Mouse (Mus musculus): ENCODE measurements around the gene App. TPM values are rescaled to one million over a fixed set of nuclear protein-coding genes. Genes with fewer than 3 reads are reported as not detected.

Gene App
- polyA plus RNA-seq, 1 experiment = 107 TPM

- Histone ChIP-seq H3ac (ENCODE audit: control insufficient read depth, insufficient read length, low read depth) (no peak overlapping the region), H3K36me3 (ENCODE audit: control insufficient read depth, insufficient read depth) (peaks cover 12% of the 10 kb centered on the region), H3K27me3 (ENCODE audit: control insufficient read depth, insufficient read depth, insufficient read length) (no peaks in the 10 kb centered on the region), H3K4me3 (ENCODE audit: insufficient read depth, poor library complexity, severe bottlenecking) (no peak overlapping the region), H3K79me2 (ENCODE audit: control insufficient read depth, insufficient read depth) (peaks cover 7% of the 10 kb centered on the region), H3K79me3 (ENCODE audit: low read depth) (no peaks in the 10 kb centered on the region)
- no peak for TF ChIP-seq MYOG (IDR thresholded peaks at IDR 0.05; ENCODE audit: control insufficient read depth, extremely low read depth, insufficient read length)
- TF ChIP-seq USF1 (IDR thresholded peaks at IDR 0.05; ENCODE audit: low read depth) = no peak
- TF ChIP-seq FOSL1 (IDR thresholded peaks at IDR 0.05; ENCODE audit: insufficient read depth, low read length, poor library complexity, severe bottlenecking) = no peak
- no peak for TF ChIP-seq MYOD1 (IDR thresholded peaks at IDR 0.05; ENCODE audit: control insufficient read depth, insufficient read length, low read depth)
- TF ChIP-seq CEBPB (IDR thresholded peaks at IDR 0.05; ENCODE audit: low read depth) = no peak
- no peak for TF ChIP-seq CTCF (IDR thresholded peaks at IDR 0.05; ENCODE audit: control insufficient read depth, insufficient read depth, insufficient read length)
- no peak for TF ChIP-seq MAX (IDR thresholded peaks at IDR 0.05)
These were observed 81.4 kb downstream of the App start for GRCm38 (mm10) chr16:85092183-85092582.

DNA sequence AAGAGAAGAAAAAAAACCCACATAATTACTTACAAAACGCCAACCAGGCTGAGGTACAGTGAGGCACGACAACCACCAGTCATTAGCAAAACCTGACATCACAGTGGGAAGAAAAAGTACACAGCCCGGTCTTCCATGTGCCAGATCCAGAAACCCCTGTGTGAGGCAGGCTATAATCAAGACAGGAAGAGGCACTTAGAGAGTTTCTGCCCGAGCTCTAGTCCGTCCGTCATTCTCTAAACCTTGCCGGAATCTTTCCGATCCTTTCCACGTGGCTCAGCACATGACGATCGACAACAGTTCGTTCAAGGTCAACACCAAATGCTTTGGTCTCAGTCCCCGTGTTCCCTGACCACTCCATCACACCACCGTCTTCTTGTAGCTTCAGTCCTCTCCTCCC is 82.6 kb downstream of the App start:
- H3ac ChIP-seq (ENCODE audit: control insufficient read depth, insufficient read length, low read depth) = no peak overlapping the region
- no peak overlapping the region for H3K4me3 ChIP-seq (ENCODE audit: insufficient read depth, poor library complexity, severe bottlenecking)
- H3K79me3 ChIP-seq (ENCODE audit: low read depth) = no peaks in the 10 kb centered on the region
- peaks cover 7% of the 10 kb centered on the region for H3K79me2 ChIP-seq (ENCODE audit: control insufficient read depth, insufficient read depth)
- no peaks in the 10 kb centered on the region for H3K27me3 ChIP-seq (ENCODE audit: control insufficient read depth, insufficient read depth, insufficient read length)
- TF ChIP-seq MAX (IDR thresholded peaks at IDR 0.05) = no peak
- TF ChIP-seq USF1 (IDR thresholded peaks at IDR 0.05; ENCODE audit: low read depth) = no peak
- no peak for TF ChIP-seq FOSL1 (IDR thresholded peaks at IDR 0.05; ENCODE audit: insufficient read depth, low read length, poor library complexity, severe bottlenecking)
- no peak for TF ChIP-seq MYOG (IDR thresholded peaks at IDR 0.05; ENCODE audit: control insufficient read depth, extremely low read depth, insufficient read length)
- TF ChIP-seq CTCF (IDR thresholded peaks at IDR 0.05; ENCODE audit: control insufficient read depth, insufficient read depth, insufficient read length) = no peak
- no peak for TF ChIP-seq MYOD1 (IDR thresholded peaks at IDR 0.05; ENCODE audit: control insufficient read depth, insufficient read length, low read depth)
- TF ChIP-seq CEBPB (IDR thresholded peaks at IDR 0.05; ENCODE audit: low read depth) = no peak
- H3K36me3 ChIP-seq (ENCODE audit: control insufficient read depth, insufficient read depth) = peaks cover 6% of the 10 kb centered on the region

DNA sequence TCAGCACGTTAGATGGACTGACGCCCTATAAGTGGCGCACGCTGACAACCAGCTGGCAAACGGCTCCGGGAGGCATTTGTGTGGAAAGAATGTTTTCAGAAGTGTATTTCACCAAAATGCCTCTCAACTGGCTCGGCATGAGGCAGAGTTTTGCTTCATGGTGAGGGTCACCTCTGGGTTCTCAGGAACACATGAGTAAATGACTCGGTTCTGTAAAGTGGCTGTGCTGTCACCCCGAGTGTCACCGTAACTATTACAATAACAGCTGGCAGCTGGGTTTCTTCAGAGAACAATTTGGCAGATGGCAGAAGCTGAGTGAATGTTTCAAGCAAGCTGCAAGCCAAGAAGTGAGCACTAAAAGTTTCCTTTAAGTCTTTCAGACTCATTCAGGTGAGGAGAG is 85.4 kb downstream of the App start:
- peaks cover 6% of the 10 kb centered on the region for H3K36me3 ChIP-seq (ENCODE audit: control insufficient read depth, insufficient read depth)
- H3K4me3 ChIP-seq (ENCODE audit: insufficient read depth, poor library complexity, severe bottlenecking) = no peak overlapping the region

GRCm38 (mm10) chr16:85086303-85086702 is 87.3 kb downstream of the App start:
- H3ac ChIP-seq (ENCODE audit: control insufficient read depth, insufficient read length, low read depth) = no peak overlapping the region
- H3K27me3 ChIP-seq (ENCODE audit: control insufficient read depth, insufficient read depth, insufficient read length) = no peaks in the 10 kb centered on the region
- H3K79me3 ChIP-seq (ENCODE audit: low read depth) = no peaks in the 10 kb centered on the region
- H3K4me3 ChIP-seq (ENCODE audit: insufficient read depth, poor library complexity, severe bottlenecking) = no peak overlapping the region
- H3K36me3 ChIP-seq (ENCODE audit: control insufficient read depth, insufficient read depth) = peaks cover 6% of the 10 kb centered on the region
- H3K79me2 ChIP-seq (ENCODE audit: control insufficient read depth, insufficient read depth) = no peaks in the 10 kb centered on the region
- TF ChIP-seq USF1 (IDR thresholded peaks at IDR 0.05; ENCODE audit: low read depth) (no peak), CTCF (IDR thresholded peaks at IDR 0.05; ENCODE audit: control insufficient read depth, insufficient read depth, insufficient read length) (no peak), CEBPB (IDR thresholded peaks at IDR 0.05; ENCODE audit: low read depth) (no peak), MYOG (IDR thresholded peaks at IDR 0.05; ENCODE audit: control insufficient read depth, extremely low read depth, insufficient read length) (no peak), MYOD1 (IDR thresholded peaks at IDR 0.05; ENCODE audit: control insufficient read depth, insufficient read length, low read depth) (no peak), MAX (IDR thresholded peaks at IDR 0.05) (no peak), FOSL1 (IDR thresholded peaks at IDR 0.05; ENCODE audit: insufficient read depth, low read length, poor library complexity, severe bottlenecking) (no peak)

More for the DNA sequence above, 85.4 kb downstream of the App start:
- Histone ChIP-seq H3ac (ENCODE audit: control insufficient read depth, insufficient read length, low read depth) (no peak overlapping the region), H3K79me2 (ENCODE audit: control insufficient read depth, insufficient read depth) (peaks cover 4% of the 10 kb centered on the region), H3K27me3 (ENCODE audit: control insufficient read depth, insufficient read depth, insufficient read length) (no peaks in the 10 kb centered on the region), H3K79me3 (ENCODE audit: low read depth) (no peaks in the 10 kb centered on the region)
- TF ChIP-seq USF1 (IDR thresholded peaks at IDR 0.05; ENCODE audit: low read depth) (no peak), CTCF (IDR thresholded peaks at IDR 0.05; ENCODE audit: control insufficient read depth, insufficient read depth, insufficient read length) (no peak)

- no peak overlapping the region for H3ac ChIP-seq (ENCODE audit: control insufficient read depth, insufficient read length, low read depth)
- no peaks in the 10 kb centered on the region for H3K27me3 ChIP-seq (ENCODE audit: control insufficient read depth, insufficient read depth, insufficient read length)
- H3K79me3 ChIP-seq (ENCODE audit: low read depth) = no peaks in the 10 kb centered on the region
- TF ChIP-seq CEBPB (IDR thresholded peaks at IDR 0.05; ENCODE audit: low read depth) (no peak), MYOG (IDR thresholded peaks at IDR 0.05; ENCODE audit: control insufficient read depth, extremely low read depth, insufficient read length) (no peak), MAX (IDR thresholded peaks at IDR 0.05) (no peak), USF1 (IDR thresholded peaks at IDR 0.05; ENCODE audit: low read depth) (no peak), FOSL1 (IDR thresholded peaks at IDR 0.05; ENCODE audit: insufficient read depth, low read length, poor library complexity, severe bottlenecking) (no peak), MYOD1 (IDR thresholded peaks at IDR 0.05; ENCODE audit: control insufficient read depth, insufficient read length, low read depth) (no peak), CTCF (IDR thresholded peaks at IDR 0.05; ENCODE audit: control insufficient read depth, insufficient read depth, insufficient read length) (no peak)
- peaks cover 8% of the 10 kb centered on the region for H3K36me3 ChIP-seq (ENCODE audit: control insufficient read depth, insufficient read depth)
- H3K4me3 ChIP-seq (ENCODE audit: insufficient read depth, poor library complexity, severe bottlenecking) = no peak overlapping the region
- H3K79me2 ChIP-seq (ENCODE audit: control insufficient read depth, insufficient read depth) = no peaks in the 10 kb centered on the region
These were observed 87.7 kb downstream of the App start for GRCm38 (mm10) chr16:85085902-85086301.

DNA sequence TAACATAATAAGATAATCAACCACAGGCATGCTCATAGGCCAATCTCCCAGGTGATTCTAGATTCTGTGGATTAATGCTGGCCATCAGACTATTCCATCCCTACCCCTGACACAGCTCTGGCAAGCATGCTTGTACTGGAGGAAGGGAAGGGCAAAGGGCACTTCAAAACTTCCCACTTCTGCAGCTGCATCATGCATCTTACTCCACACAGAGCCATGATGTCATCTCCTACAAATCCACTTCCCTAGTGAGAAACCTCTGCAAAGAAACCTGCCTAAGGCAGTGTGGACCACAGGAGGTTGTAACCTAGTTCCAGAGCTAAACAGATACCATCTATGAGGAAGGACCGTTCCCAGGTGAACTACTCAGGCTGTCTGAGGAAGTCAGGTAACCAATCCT is 89.4 kb downstream of the App start:
- Histone ChIP-seq H3K36me3 (ENCODE audit: control insufficient read depth, insufficient read depth) (peaks cover 12% of the 10 kb centered on the region), H3K79me2 (ENCODE audit: control insufficient read depth, insufficient read depth) (no peaks in the 10 kb centered on the region)
- no peak for TF ChIP-seq MYOD1 (IDR thresholded peaks at IDR 0.05; ENCODE audit: control insufficient read depth, insufficient read length, low read depth)
- TF ChIP-seq MYOG (IDR thresholded peaks at IDR 0.05; ENCODE audit: control insufficient read depth, extremely low read depth, insufficient read length) = no peak
- no peak for TF ChIP-seq USF1 (IDR thresholded peaks at IDR 0.05; ENCODE audit: low read depth)
- no peak for TF ChIP-seq MAX (IDR thresholded peaks at IDR 0.05)
- TF ChIP-seq CEBPB (IDR thresholded peaks at IDR 0.05; ENCODE audit: low read depth) = no peak
- TF ChIP-seq CTCF (IDR thresholded peaks at IDR 0.05; ENCODE audit: control insufficient read depth, insufficient read depth, insufficient read length) = no peak
- TF ChIP-seq FOSL1 (IDR thresholded peaks at IDR 0.05; ENCODE audit: insufficient read depth, low read length, poor library complexity, severe bottlenecking) = no peak

More for the DNA sequence above, 89.4 kb downstream of the App start:
- no peak overlapping the region for H3K4me3 ChIP-seq (ENCODE audit: insufficient read depth, poor library complexity, severe bottlenecking)
- no peaks in the 10 kb centered on the region for H3K79me3 ChIP-seq (ENCODE audit: low read depth)
- H3ac ChIP-seq (ENCODE audit: control insufficient read depth, insufficient read length, low read depth) = no peak overlapping the region
- no peaks in the 10 kb centered on the region for H3K27me3 ChIP-seq (ENCODE audit: control insufficient read depth, insufficient read depth, insufficient read length)

Data from C2C12 (cell line).